Mouse (Mus musculus): ENCODE measurements around the gene Gpr18.

Gpr18 gene

GRCm38 (mm10) chr14:121928375-121929137 lies 13.0 kb upstream of the Gpr18 start:
- CTCF ChIA-PET: interaction anchor here (0.6 to 1.5 kb wide), 8 partner anchors 13 to 223 kb away, joined by 3 to 6 read pairs (median 4); partner anchors contain the start of gene Gpr183

- CTCF ChIA-PET: interaction anchor here (1.6 kb wide), 1 partner anchor 138 kb away, joined by 4 read pairs; no protein-coding TSS in a partner anchor
Measured at GRCm38 (mm10) chr14:121927451-121927850, 11.9 kb upstream of the Gpr18 start.

GRCm38 (mm10) chr14:121926901-121927300 lies 11.3 kb upstream of the Gpr18 start:
- CTCF ChIA-PET: interaction anchor here (1.6 kb wide), 1 partner anchor 138 kb away, joined by 4 read pairs; no protein-coding TSS in a partner anchor

- CTCF ChIA-PET: no interaction called here
Measured at GRCm38 (mm10) chr14:121924876-121925275, 9.3 kb upstream of the Gpr18 start.

- CTCF ChIA-PET: no interaction called here
Measured at GRCm38 (mm10) chr14:121922731-121923130, 7.2 kb upstream of the Gpr18 start.

- CTCF ChIA-PET: interaction anchor here (0.6 kb wide), 1 partner anchor 965 kb away, joined by 4 read pairs; no protein-coding TSS in a partner anchor
Measured at GRCm38 (mm10) chr14:121922016-121922415, 6.4 kb upstream of the Gpr18 start.

- CTCF ChIA-PET: no interaction called here
Measured at GRCm38 (mm10) chr14:121920511-121921124, 5.0 kb upstream of the Gpr18 start.

- CTCF ChIA-PET: no interaction called here
Measured at GRCm38 (mm10) chr14:121919752-121920151, 4.2 kb upstream of the Gpr18 start.

- CTCF ChIA-PET: interaction anchor here (0.6 to 0.8 kb wide), 2 partner anchors 39 to 189 kb away, joined by 3 to 4 read pairs; no protein-coding TSS in a partner anchor
Measured at GRCm38 (mm10) chr14:121918266-121918665, 2.7 kb upstream of the Gpr18 start.

GRCm38 (mm10) chr14:121916311-121917094 lies 922 bp upstream of the Gpr18 start:
- CTCF ChIA-PET: interaction anchor here (0.5 to 1.3 kb wide), 5 partner anchors 10 to 54 kb away, joined by 3 to 9 read pairs (median 4); no protein-coding TSS in a partner anchor

GRCm38 (mm10) chr14:121915143-121915542 lies 438 bp downstream of the Gpr18 start:
- CTCF ChIA-PET: no interaction called here

- CTCF ChIA-PET: no interaction called here
Measured at GRCm38 (mm10) chr14:121912501-121912900, 3.1 kb downstream of the Gpr18 start.

GRCm38 (mm10) chr14:121909868-121910267 lies 5.7 kb downstream of the Gpr18 start:
- CTCF ChIA-PET: interaction anchor here (0.6 to 1.4 kb wide), 2 partner anchors 88 to 221 kb away, joined by 3 to 19 read pairs; no protein-coding TSS in a partner anchor

GRCm38 (mm10) chr14:121906992-121907681 lies 8.4 kb downstream of the Gpr18 start:
- CTCF ChIA-PET: no interaction called here

GRCm38 (mm10) chr14:121906341-121906991 lies 9.1 kb downstream of the Gpr18 start:
- CTCF ChIA-PET: interaction anchor here (0.9 kb wide), 1 partner anchor 10 kb away, joined by 3 read pairs; no protein-coding TSS in a partner anchor

GRCm38 (mm10) chr14:121904754-121905153 lies 10.8 kb downstream of the Gpr18 start:
- CTCF ChIA-PET: interaction anchor here (1.1 to 1.2 kb wide), 2 partner anchors 9 to 27 kb away, joined by 3 to 4 read pairs; partner anchors contain the start of gene Ubac2

GRCm38 (mm10) chr14:121903381-121903876 lies 12.2 kb downstream of the Gpr18 start:
- CTCF ChIA-PET: no interaction called here

GRCm38 (mm10) chr14:121901511-121901910 lies 14.1 kb downstream of the Gpr18 start:
- CTCF ChIA-PET: interaction anchor here (1.2 kb wide), 1 partner anchor 65 kb away, joined by 9 read pairs; no protein-coding TSS in a partner anchor

- CTCF ChIA-PET: no interaction called here
Measured at GRCm38 (mm10) chr14:121899071-121899470, 16.5 kb downstream of the Gpr18 start.

GRCm38 (mm10) chr14:121898509-121898908 lies 17.1 kb downstream of the Gpr18 start:
- CTCF ChIA-PET: no interaction called here
